ENCODE assay signal across 9 mouse cellular contexts in the genomic region with DNA sequence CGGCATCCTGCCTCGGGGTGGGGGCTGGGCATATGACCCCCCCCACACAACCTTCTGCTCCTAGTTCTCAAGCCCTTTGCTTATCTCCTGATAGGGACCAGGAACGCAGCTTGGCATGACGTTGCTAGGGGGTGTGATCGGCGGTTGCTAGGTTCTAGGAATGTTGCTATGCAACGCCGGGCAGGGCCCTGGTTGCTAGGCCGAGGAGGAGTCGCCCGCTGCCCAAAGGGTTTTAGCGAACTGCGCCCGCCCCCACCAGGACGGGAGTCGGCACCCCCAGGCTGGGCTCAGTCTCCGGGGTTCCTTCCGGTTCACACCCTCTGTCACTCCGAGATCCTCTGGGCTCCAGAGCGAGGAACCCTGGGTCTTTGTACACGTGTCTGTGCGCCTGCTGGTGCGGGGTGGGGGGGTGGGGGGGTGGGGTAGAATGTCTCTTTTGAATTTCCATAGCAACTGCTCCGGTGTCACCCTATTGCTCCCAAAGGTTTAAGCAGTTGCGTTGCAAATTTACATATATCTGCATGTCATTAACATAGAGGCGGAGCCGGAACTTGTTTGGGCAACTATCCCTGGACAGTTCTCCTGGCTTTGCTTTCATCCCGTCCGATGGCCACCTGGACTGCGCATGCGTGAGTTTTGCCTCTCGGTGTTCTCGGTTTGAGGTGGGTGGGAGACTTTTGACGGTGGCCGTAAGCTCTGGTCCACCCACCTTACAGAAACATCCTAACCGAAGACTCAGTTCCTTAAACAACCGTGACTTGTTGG. TPM values are rescaled to one million over a fixed set of nuclear protein-coding genes. Genes with fewer than 3 reads are reported as not detected.
DNase-seq lines count a peak whose midpoint lies in the region; ATAC-seq and TF ChIP-seq lines count a peak whose summit lies in the region.
"Had no signal": no experiment of that assay in that cellular context is flagged by ENCODE, and none has a peak within 500 bp of the region (broad histone marks: within the 10 kb centered on the region; RNA-seq: fewer than 3 reads in every experiment).

No protein-coding gene starts in this region.

- peak; percentile 72 for DNase-seq in brain, embryonic 18.5 days (ENCODE audit: low read depth, low spot score)
- DNase-seq in forebrain, embryonic 11.5 days (ENCODE audit: low spot score): peak; percentile 90
- peak; percentile 72 to 75 for DNase-seq in heart, postnatal 10 days
- DNase-seq in kidney, postnatal 36 days: peak; percentile 58 to 70
- DNase-seq in liver, embryonic 13.5 days: peak; percentile 30
- DNase-seq in naive thymus-derived CD4-positive, alpha-beta T cell, adult 2 months (ENCODE audit: low read depth): peak; percentile 57
- peak; percentile 84 for DNase-seq in testis, postnatal 14 days (ENCODE audit: low spot score)

- TF ChIP-seq EP300 in ES-Bruce4 (IDR thresholded peaks at IDR 0.05; ENCODE audit: insufficient read depth, low read depth, low read length): 0 out of 2 replicates have a peak, but pooled peaks have one; percentile 5

- peak; percentile 89 for ATAC-seq in forebrain, embryonic 11.5 days (replicated peaks; ENCODE audit: low FRiP score)
- ATAC-seq in liver, embryonic 13.5 days (ENCODE audit: low read depth): peak; percentile 50

- intact Hi-C loops in heart, postnatal 10 days (cut with DNase I): loop anchor here (5.0 kb wide), 1 partner anchor 287 kb away; no protein-coding TSS in a partner anchor

- no peak for TF ChIP-seq CTCF in ES-Bruce4 (IDR thresholded peaks at IDR 0.05; ENCODE audit: low read depth, low read length)

- no peak overlapping the region for H3K27ac ChIP-seq in ES-Bruce4 (ENCODE audit: insufficient read depth, low read length)
- H3K27ac ChIP-seq in forebrain, embryonic 11.5 days (ENCODE audit: low read depth, low read length): no peak overlapping the region
- H3K27ac ChIP-seq in liver, embryonic 13.5 days: no peak overlapping the region

- TF ChIP-seq POLR2A in ES-Bruce4 (IDR thresholded peaks at IDR 0.05; ENCODE audit: insufficient read depth, low read length): no peak

- H3K9ac ChIP-seq in ES-Bruce4 (ENCODE audit: low read depth, poor library complexity, severe bottlenecking): no peak overlapping the region
- H3K9ac ChIP-seq in forebrain, embryonic 11.5 days (ENCODE audit: low read length): peak overlapping the region; percentile 23; the same call in 1 of the 2 replicates
- no peak overlapping the region for H3K9ac ChIP-seq in liver, embryonic 13.5 days

- peak overlapping the region; percentile 94 for H3K4me2 ChIP-seq in forebrain, embryonic 11.5 days (ENCODE audit: low read depth, low read length, severe bottlenecking)
- H3K4me2 ChIP-seq in liver, embryonic 13.5 days: peak overlapping the region; percentile 67

- no peaks in the 10 kb centered on the region for H3K9me3 ChIP-seq in ES-Bruce4 (replicated peaks; ENCODE audit: control insufficient read depth, insufficient read depth, low read length, poor library complexity, severe bottlenecking)
- H3K9me3 ChIP-seq in forebrain, embryonic 11.5 days (ENCODE audit: control insufficient read depth, low read length): no peaks in the 10 kb centered on the region
- H3K9me3 ChIP-seq in liver, embryonic 13.5 days (replicated peaks): no peaks in the 10 kb centered on the region

- WGBS in forebrain, embryonic 11.5 days: 2% methylated on average over 37 of the region's 37 CpGs
- 2% methylated on average over 37 of the region's 37 CpGs for WGBS in liver, embryonic 13.5 days (ENCODE audit: insufficient replicate concordance)

- no peaks in the 10 kb centered on the region for H3K36me3 ChIP-seq in ES-Bruce4 (ENCODE audit: control insufficient read depth, insufficient read depth, low read length, poor library complexity, severe bottlenecking)
- no peaks in the 10 kb centered on the region for H3K36me3 ChIP-seq in forebrain, embryonic 11.5 days (ENCODE audit: control insufficient read depth, insufficient read depth, low read length)
- no peaks in the 10 kb centered on the region for H3K36me3 ChIP-seq in liver, embryonic 13.5 days

- H3K4me3 ChIP-seq in ES-Bruce4 (ENCODE audit: low read depth, low read length): peak overlapping the region; percentile 73
- peak overlapping the region; percentile 38 for H3K4me3 ChIP-seq in forebrain, embryonic 11.5 days (ENCODE audit: low read depth, low read length)
- peak overlapping the region; percentile 40 for H3K4me3 ChIP-seq in liver, embryonic 13.5 days (replicated peaks)

- peaks cover 2% of the 10 kb centered on the region for H3K4me1 ChIP-seq in ES-Bruce4 (ENCODE audit: control insufficient read depth, insufficient read depth, low read length)
- peaks cover 8% of the 10 kb centered on the region; the same call in 1 of the 2 replicates for H3K4me1 ChIP-seq in forebrain, embryonic 11.5 days (replicated peaks; ENCODE audit: control insufficient read depth, insufficient read depth, low read length)
- H3K4me1 ChIP-seq in liver, embryonic 13.5 days (replicated peaks): peaks cover 14% of the 10 kb centered on the region

- H3K27me3 ChIP-seq in ES-Bruce4 (ENCODE audit: control insufficient read depth, insufficient read depth, low read length, poor library complexity, severe bottlenecking): no peaks in the 10 kb centered on the region
- H3K27me3 ChIP-seq in forebrain, embryonic 11.5 days (ENCODE audit: control insufficient read depth, insufficient read depth, low read length): no peaks in the 10 kb centered on the region
- H3K27me3 ChIP-seq in liver, embryonic 13.5 days: peaks cover 67% of the 10 kb centered on the region

RNA-seq across cellular contexts. Expression of gene Adgrb2, which starts 24.3 kb away (rescaled TPM):
- 4.9 TPM in 2 replicates for polyA plus RNA-seq in ES-Bruce4 (2011; ENCODE audit: insufficient read depth, insufficient read length, low read depth, missing spikeins)
- polyA plus RNA-seq in forebrain, embryonic 11.5 days (2014; fragmentation: Nextera tagmentation; extraction: Ambion mirVana): 3.6 and 8.2 TPM in 2 replicates
- 1 to 10 TPM; 3.2 to 3.4 TPM for total RNA-seq in heart, postnatal 10 days (2021)
- polyA plus RNA-seq in liver, embryonic 13.5 days (2015; fragmentation: Nextera tagmentation; extraction: Ambion mirVana): 0.03 and 0.27 TPM in 2 replicates

RNA-seq across cellular contexts. Expression of gene Spocd1, which starts 31.3 kb away (rescaled TPM):
- polyA plus RNA-seq in ES-Bruce4 (2011; ENCODE audit: insufficient read depth, insufficient read length, low read depth, missing spikeins): 0.25 TPM in 1 of 2 replicates, not detected in the other
- polyA plus RNA-seq in forebrain, embryonic 11.5 days (2014; fragmentation: Nextera tagmentation; extraction: Ambion mirVana): 0.05 TPM in 1 of 2 replicates, not detected in the other
- total RNA-seq in heart, postnatal 10 days (2021): under 1 TPM in 1 of 2 experiments, not detected in 1; 0.07 TPM
- polyA plus RNA-seq in liver, embryonic 13.5 days (2015; fragmentation: Nextera tagmentation; extraction: Ambion mirVana): not detected in 2 replicates
- total RNA-seq: gastrocnemius, postnatal 36 days had no signal

Comparison
In these comparisons a context has a peak if more than half of its experiments do, and no peak if none do; other contexts are left out.
1. DNase-seq: peak in every context shown above with its lines; median percentile 90 in forebrain, embryonic 11.5 days; 84 in testis, postnatal 14 days; 74 in heart, postnatal 10 days; 72 in brain, embryonic 18.5 days; 64 in kidney, postnatal 36 days; 57 in naive thymus-derived CD4-positive, alpha-beta T cell, adult 2 months; 30 in liver, embryonic 13.5 days.